Mouse (Mus musculus): ENCODE data around the gene Prmt3. TPM values are rescaled to one million over a fixed set of nuclear protein-coding genes. Genes with fewer than 3 reads are reported as not detected.

The Prmt3 gene
- polyA plus RNA-seq, 1 experiment: 22.8 TPM

DNA sequence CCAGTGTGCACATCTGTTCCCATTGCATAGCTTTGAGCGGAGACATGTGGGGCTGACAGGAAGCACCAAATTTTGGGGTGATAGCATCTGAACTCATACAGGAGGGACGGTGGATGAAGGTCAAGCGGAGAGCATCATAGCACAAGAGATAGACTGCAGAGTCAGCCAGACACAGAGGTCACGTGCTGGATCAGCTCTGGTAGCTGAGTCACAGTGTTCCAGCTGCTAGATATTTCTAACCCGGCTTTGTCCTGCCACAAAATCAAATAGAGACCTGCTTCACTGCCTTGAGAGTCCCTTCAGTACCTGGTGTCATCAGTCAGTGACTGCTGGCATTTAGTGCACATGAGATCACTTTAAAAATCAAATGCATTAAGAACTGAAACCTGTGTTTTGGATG is 91.5 kb downstream of the Prmt3 start:
- Histone ChIP-seq H3K27me3 (replicated peaks) (peaks cover 4% of the 10 kb centered on the region), H3K36me3 (replicated peaks; ENCODE audit: low read length) (no peaks in the 10 kb centered on the region), H3K4me3 (replicated peaks) (no peak overlapping the region), H3K9me3 (no peaks in the 10 kb centered on the region), H3K4me1 (peaks cover 4% of the 10 kb centered on the region; the same call in 1 of the 2 replicates)
- TF ChIP-seq GATA1 (IDR thresholded peaks at IDR 0.05; ENCODE audit: borderline replicate concordance, low read length): no peak
- TF ChIP-seq FLI1 (IDR thresholded peaks at IDR 0.05; ENCODE audit: low read length): no peak

DNA sequence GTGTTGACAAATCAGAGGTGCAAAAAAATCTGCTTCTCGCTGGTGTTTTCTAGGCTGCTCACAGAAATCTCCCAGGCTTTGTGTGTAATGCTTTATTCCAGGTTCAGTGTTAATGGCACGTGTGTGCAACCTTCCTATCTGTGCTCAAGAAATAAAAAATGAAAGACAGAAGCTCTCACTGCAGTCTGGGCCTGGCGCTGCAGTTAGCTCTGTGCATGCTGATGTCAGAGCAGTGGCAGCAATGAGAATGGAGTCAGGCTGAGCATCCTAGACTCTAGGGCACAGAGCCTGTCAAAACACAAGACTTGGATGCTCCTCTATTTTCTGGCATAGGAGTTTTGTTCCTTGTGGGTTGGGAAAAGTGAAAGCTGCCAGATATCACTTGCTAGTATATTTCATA is 92.1 kb downstream of the Prmt3 start:
- H3K4me1 ChIP-seq: peaks cover 4% of the 10 kb centered on the region; the same call in 1 of the 2 replicates
- TF ChIP-seq GATA1 (IDR thresholded peaks at IDR 0.05; ENCODE audit: borderline replicate concordance, low read length): no peak
- TF ChIP-seq FLI1 (IDR thresholded peaks at IDR 0.05; ENCODE audit: low read length): no peak
- no peak overlapping the region for H3K4me3 ChIP-seq (replicated peaks)
- no peaks in the 10 kb centered on the region for H3K9me3 ChIP-seq
- no peaks in the 10 kb centered on the region for H3K36me3 ChIP-seq (replicated peaks; ENCODE audit: low read length)
- H3K27me3 ChIP-seq (replicated peaks): peaks cover 4% of the 10 kb centered on the region

DNA sequence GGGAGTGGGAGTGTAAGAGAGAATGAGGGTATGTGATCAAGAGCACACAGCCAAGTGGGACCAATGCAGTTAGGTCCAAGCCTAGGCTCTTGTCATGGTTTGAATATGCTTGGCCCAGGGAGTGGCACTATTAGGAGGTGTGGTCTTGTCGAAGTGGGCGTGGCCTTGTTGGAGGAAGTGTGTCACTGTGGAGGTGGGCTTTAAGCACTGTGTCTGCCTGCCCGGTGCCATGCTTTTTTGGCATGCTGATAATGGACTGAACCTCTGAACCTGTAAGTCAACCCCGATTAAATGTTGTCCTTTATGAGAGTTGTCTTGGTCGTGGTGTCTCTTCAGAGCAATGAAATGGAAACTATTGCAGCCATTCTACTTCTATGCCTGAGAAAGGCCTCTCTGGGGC is 99.2 kb downstream of the Prmt3 start:
- H3K27me3 ChIP-seq (replicated peaks): peaks cover 5% of the 10 kb centered on the region
- H3K9me3 ChIP-seq: 0 out of 2 replicates have a peak, but pooled peaks cover 3% of the 10 kb centered on the region
- H3K4me3 ChIP-seq (replicated peaks): no peak overlapping the region
- peaks cover 3% of the 10 kb centered on the region; the same call in 1 of the 2 replicates for H3K4me1 ChIP-seq
- H3K36me3 ChIP-seq (replicated peaks; ENCODE audit: low read length): no peaks in the 10 kb centered on the region
- TF ChIP-seq GATA1 (IDR thresholded peaks at IDR 0.05; ENCODE audit: borderline replicate concordance, low read length) (no peak), FLI1 (IDR thresholded peaks at IDR 0.05; ENCODE audit: low read length) (no peak)

DNA sequence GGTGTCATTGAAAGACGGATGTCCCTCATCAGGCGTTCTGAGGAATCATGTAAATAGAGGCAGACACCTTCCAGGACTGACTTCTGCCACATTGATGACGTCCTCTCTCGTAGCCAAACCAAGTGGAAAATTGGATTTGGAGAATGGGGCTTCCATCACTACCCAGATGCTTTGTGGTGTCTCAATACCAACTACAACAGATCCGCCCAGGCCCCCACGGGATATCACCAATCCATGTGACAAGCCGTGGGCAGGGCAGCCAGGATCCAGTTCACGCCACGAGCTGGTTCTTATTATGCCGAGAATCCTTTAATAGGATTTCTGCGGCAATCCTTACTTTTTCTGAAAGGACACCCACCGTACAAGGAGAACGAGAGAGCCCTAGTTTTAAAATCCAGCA is 100.9 kb downstream of the Prmt3 start:
- Histone ChIP-seq H3K36me3 (replicated peaks; ENCODE audit: low read length) (no peaks in the 10 kb centered on the region), H3K9me3 (0 out of 2 replicates have a peak, but pooled peaks cover 3% of the 10 kb centered on the region), H3K4me3 (replicated peaks) (no peak overlapping the region), H3K27me3 (replicated peaks) (peaks cover 8% of the 10 kb centered on the region), H3K4me1 (peaks cover 10% of the 10 kb centered on the region; the same call in 1 of the 2 replicates)
- TF ChIP-seq GATA1 (IDR thresholded peaks at IDR 0.05; ENCODE audit: borderline replicate concordance, low read length) (no peak), FLI1 (IDR thresholded peaks at IDR 0.05; ENCODE audit: low read length) (no peak)

DNA sequence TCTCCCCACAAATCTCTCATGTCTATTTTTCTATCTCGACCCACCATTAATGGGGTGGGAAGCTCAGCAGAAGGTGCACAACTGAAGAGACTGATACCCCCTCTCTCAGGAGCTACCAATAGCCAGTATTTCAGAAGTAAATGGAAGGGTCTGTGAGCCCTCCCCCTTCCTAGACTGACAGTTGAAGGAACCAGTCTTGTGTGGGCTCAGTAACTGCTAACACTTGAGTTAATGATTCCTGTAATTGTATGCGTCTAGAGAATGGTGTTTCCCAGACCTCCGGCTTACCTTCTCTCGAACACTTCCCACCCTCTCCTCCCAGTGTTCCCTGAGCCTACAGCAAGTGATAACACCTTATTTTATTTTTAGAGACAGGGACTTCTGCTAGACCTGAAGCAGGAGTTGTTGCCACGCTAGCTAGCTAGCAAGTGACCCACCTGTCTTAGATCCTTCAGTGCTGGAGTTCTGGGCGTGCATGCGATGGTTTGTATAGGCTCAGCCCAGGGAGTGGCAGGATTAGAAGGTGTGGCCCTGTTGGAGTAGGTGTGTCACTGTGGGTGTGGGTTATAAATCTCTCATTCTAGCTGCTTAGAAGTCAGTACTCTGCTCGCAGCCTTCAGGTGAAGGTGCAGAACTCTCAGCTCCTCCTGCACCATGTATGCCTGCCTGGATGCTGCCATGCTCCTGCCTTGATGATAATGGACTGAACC is 102.0 kb downstream of the Prmt3 start:
- Histone ChIP-seq H3K36me3 (replicated peaks; ENCODE audit: low read length) (no peaks in the 10 kb centered on the region), H3K4me1 (peaks cover 10% of the 10 kb centered on the region; the same call in 1 of the 2 replicates), H3K4me3 (replicated peaks) (no peak overlapping the region), H3K27me3 (replicated peaks) (peaks cover 8% of the 10 kb centered on the region), H3K9me3 (0 out of 2 replicates have a peak, but pooled peaks cover 3% of the 10 kb centered on the region)
- TF ChIP-seq FLI1 (IDR thresholded peaks at IDR 0.05; ENCODE audit: low read length) (no peak), GATA1 (IDR thresholded peaks at IDR 0.05; ENCODE audit: borderline replicate concordance, low read length) (no peak)

DNA sequence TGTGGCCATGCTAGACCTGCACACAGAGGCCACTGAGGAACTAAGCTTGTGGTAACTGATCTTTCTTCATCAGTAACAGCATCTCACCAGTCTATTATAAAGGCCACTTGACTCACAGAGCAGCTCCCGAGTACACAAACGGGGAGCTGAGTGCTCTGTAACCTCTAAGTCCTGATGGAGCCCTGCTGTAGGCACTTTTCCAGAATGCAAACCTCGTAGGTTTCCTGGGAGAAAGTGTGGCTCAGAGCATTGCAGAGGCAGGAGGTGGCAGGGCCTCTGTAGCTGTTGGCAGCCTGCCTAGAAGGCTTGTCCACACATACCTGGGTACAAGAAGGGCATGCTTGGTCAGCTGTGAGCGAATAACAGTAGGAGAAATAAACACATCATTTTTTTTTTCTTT is 104.1 kb downstream of the Prmt3 start:
- Histone ChIP-seq H3K4me1 (peaks cover 10% of the 10 kb centered on the region; the same call in 1 of the 2 replicates), H3K27me3 (replicated peaks) (peaks cover 11% of the 10 kb centered on the region)
- no peak for TF ChIP-seq FLI1 (IDR thresholded peaks at IDR 0.05; ENCODE audit: low read length)
- TF ChIP-seq GATA1 (IDR thresholded peaks at IDR 0.05; ENCODE audit: borderline replicate concordance, low read length): no peak

DNA sequence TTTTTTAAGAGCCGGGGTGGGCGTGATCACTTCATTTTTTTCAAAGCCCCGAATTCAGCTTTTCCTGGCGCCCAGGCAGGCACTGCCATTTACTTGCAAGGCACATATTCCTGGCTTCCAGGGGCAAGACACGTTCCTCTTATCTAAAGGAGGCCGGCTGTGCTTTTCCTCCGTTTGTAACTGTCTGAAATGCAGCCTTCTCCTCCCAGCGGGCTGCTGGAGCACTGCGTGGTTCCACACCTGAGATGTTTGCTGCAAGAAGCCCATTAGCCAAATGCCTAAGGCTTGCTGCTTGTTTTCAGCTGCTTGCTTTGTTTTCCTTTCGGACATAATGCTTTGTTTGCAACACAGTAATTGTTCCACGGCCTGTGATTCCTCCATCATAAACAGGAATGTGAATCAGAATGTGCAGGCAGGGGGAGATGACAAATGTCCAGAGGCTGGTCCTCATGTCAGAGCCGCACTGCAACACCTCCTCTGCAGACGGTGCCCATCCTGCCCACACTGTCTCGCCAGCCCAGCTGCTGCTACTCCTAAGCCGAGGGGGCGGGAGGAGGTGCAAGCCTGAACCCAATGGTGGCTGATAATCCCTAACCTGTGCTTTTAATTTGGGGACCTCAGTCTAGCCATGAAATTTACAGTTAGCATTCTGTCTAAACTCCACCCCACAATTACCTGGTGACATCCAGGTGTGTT is 104.7 kb downstream of the Prmt3 start:
- TF ChIP-seq GATA1 (IDR thresholded peaks at IDR 0.05; ENCODE audit: borderline replicate concordance, low read length) (no peak), FLI1 (IDR thresholded peaks at IDR 0.05; ENCODE audit: low read length) (no peak)
- Histone ChIP-seq H3K4me3 (replicated peaks) (no peak overlapping the region), H3K27me3 (replicated peaks) (peaks cover 11% of the 10 kb centered on the region), H3K36me3 (replicated peaks; ENCODE audit: low read length) (no peaks in the 10 kb centered on the region), H3K9me3 (0 out of 2 replicates have a peak, but pooled peaks cover 3% of the 10 kb centered on the region), H3K4me1 (peaks cover 10% of the 10 kb centered on the region; the same call in 1 of the 2 replicates)

More for the DNA sequence above, 104.1 kb downstream of the Prmt3 start:
- Histone ChIP-seq H3K36me3 (replicated peaks; ENCODE audit: low read length) (no peaks in the 10 kb centered on the region), H3K4me3 (replicated peaks) (no peak overlapping the region), H3K9me3 (0 out of 2 replicates have a peak, but pooled peaks cover 3% of the 10 kb centered on the region)

DNA sequence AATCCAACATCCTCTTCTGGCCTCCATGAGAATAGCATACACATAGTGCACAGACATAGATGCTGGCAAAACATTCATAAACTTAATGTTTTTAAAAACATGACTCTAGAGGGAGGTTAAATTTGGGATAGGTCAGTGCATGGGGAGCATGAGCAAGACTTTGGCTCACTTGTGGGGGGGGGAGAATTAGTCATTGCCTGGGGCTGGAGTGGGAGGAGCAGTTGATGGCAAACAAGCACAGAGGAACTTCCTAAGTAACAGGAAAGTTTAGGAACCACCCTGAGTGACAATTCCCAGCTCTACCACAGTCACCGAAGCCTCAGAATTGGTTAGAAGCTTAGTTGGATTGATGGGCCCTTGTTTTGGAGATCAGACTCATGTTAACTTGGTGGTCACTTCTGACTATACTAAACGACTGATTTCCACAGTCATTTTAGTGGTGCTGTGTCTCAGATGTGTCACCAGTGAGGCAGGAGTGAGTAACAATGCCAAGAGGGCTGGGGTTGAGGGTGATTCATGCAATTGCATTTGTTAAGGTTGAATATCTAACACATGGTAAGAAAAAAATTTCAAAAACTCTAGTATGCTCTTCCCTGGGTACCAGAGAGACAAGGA is 109.7 kb downstream of the Prmt3 start:
- H3K4me1 ChIP-seq: peaks cover 2% of the 10 kb centered on the region; the same call in 1 of the 2 replicates
- peaks cover 8% of the 10 kb centered on the region for H3K27me3 ChIP-seq (replicated peaks)
- H3K36me3 ChIP-seq (replicated peaks; ENCODE audit: low read length): no peaks in the 10 kb centered on the region
- H3K4me3 ChIP-seq (replicated peaks): no peak overlapping the region
- no peak for TF ChIP-seq FLI1 (IDR thresholded peaks at IDR 0.05; ENCODE audit: low read length)
- TF ChIP-seq GATA1 (IDR thresholded peaks at IDR 0.05; ENCODE audit: borderline replicate concordance, low read length): no peak
- no peaks in the 10 kb centered on the region for H3K9me3 ChIP-seq

DNA sequence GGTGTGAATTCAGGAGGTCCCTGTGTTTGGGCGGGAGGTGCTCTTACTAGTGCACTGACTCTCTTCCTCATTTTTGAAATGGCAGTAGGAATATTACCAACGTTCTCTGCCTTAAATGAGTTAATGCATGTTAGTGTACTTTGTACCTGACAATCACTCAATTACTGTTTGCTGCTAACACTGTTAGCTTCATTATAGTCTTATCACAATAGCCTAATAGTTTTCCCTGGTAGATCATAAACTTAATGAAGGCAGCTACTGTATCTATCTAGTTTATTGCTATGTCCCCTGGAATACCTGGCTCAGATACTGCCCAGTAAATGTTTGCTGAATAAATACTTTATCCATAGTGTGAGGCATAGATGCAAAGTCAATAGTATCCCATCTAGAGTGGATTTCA is 116.6 kb downstream of the Prmt3 start:
- Histone ChIP-seq H3K9me3 (no peaks in the 10 kb centered on the region), H3K36me3 (replicated peaks; ENCODE audit: low read length) (no peaks in the 10 kb centered on the region), H3K27me3 (replicated peaks) (no peaks in the 10 kb centered on the region), H3K4me3 (replicated peaks) (no peak overlapping the region), H3K4me1 (no peaks in the 10 kb centered on the region)
- TF ChIP-seq FLI1 (IDR thresholded peaks at IDR 0.05; ENCODE audit: low read length) (no peak), GATA1 (IDR thresholded peaks at IDR 0.05; ENCODE audit: borderline replicate concordance, low read length) (no peak)
